Mouse (Mus musculus) lung, embryonic 16.5 days (tissue): ENCODE data around the gene Helz. TPM values are rescaled to one million over a fixed set of nuclear protein-coding genes. Genes with fewer than 3 reads are reported as not detected.
"Not testable (repeated sequence)": the region's sequence is repeated elsewhere in the genome, so short reads cannot be mapped to it uniquely, and the experiment has no call there.

Source experiments
- ATAC-seq: fragments of 200-750 bp; cut with Nextera tagmentation; 2 replicates; pipeline ENCODE4 v1.8.0; 2017; ENCODE audit warnings: low read depth, mild to moderate bottlenecking, moderate library complexity
- H3K27ac ChIP-seq: fragments of 300-500 bp; sonication (generic); 2 replicates; pipeline ENCODE4 v1.5.1; 2014; ENCODE audit warnings: mild to moderate bottlenecking, control low read depth, low read length
- H3K27me3 ChIP-seq: fragments of 300-500 bp; sonication (generic); 2 replicates; pipeline ENCODE4 v1.6.1; 2014; ENCODE audit warnings: low read depth, low read length, mixed read lengths; ENCODE audit not compliant: control insufficient read depth, insufficient read depth
- H3K36me3 ChIP-seq: fragments of 300-500 bp; sonication (generic); 2 replicates; pipeline ENCODE4 v1.6.1; 2014; ENCODE audit warnings: low read length; ENCODE audit not compliant: control insufficient read depth, insufficient read depth
- H3K4me1 ChIP-seq: fragments of 300-500 bp; sonication (generic); replicated peaks from 2 replicates; pipeline ENCODE4 v1.6.1; 2014; ENCODE audit warnings: low read length, mixed read lengths; ENCODE audit not compliant: control insufficient read depth, insufficient read depth
- H3K4me2 ChIP-seq: fragments of 300-500 bp; sonication (generic); 2 replicates; pipeline ENCODE4 v1.6.1; 2014; ENCODE audit warnings: low read depth, low read length, control low read depth
- H3K4me3 ChIP-seq: fragments of 300-500 bp; sonication (generic); 2 replicates; pipeline ENCODE4 v1.5.1; 2014; ENCODE audit warnings: mild to moderate bottlenecking, low read length, control low read depth
- H3K9ac ChIP-seq: fragments of 300-500 bp; sonication (generic); 2 replicates; pipeline ENCODE4 v1.6.1; 2014; ENCODE audit warnings: low read length, control low read depth
- H3K9me3 ChIP-seq: fragments of 300-500 bp; sonication (generic); 2 replicates; pipeline ENCODE4 v1.6.1; 2016; ENCODE audit warnings: low read length; ENCODE audit not compliant: control insufficient read depth
- WGBS: fragments of 180-500 bp; shearing (Covaris S2); extraction: QIAGEN DNeasy Blood & Tissue Kit; methylation state at CpG from one replicate; pipeline ENCODE4 v1.1.7; 2014; 5-methylcytosine and 5-hydroxymethylcytosine counted together
- polyA plus RNA-seq: library from polyadenylated mRNA; unstranded; fragments of >200 nt; fragmentation: Nextera tagmentation; extraction: Ambion mirVana; gene quantifications from 2 replicates; pipeline ENCODE4 v1.2.1, GENCODE M21; 2015

Helz gene
- 21.3 and 21.4 TPM in 2 replicates for polyA plus RNA-seq

GRCm38 (mm10) chr11:107547351-107548203, at the start of gene Helz:
Helz (plus strand) TSS chr11:107547930.
- Histone ChIP-seq H3K27ac (peak within 1 kb of the TSS; percentile 80), H3K9ac (peak within 1 kb of the TSS; percentile 97), H3K4me2 (peak within 1 kb of the TSS; percentile 100), H3K4me3 (peak within 1 kb of the TSS; percentile 98), H3K36me3 (peaks cover 5% of the 10 kb centered on the region), H3K27me3 (no peaks in the 10 kb centered on the region), H3K4me1 (peaks cover 7% of the 10 kb centered on the region), H3K9me3 (no peaks in the 10 kb centered on the region)
- peak; percentile 89 for ATAC-seq
- under 1% methylated on average over 57 of the region's 70 CpGs for WGBS

GRCm38 (mm10) chr11:107502801-107503200, 44.9 kb upstream of the Helz start:
- WGBS: 79% methylated on average over 8 of the region's 8 CpGs
- Histone ChIP-seq H3K9me3 (no peaks in the 10 kb centered on the region), H3K4me2 (no peak overlapping the region), H3K36me3 (peaks cover 6% of the 10 kb centered on the region), H3K9ac (no peak overlapping the region), H3K4me1 (no peaks in the 10 kb centered on the region), H3K27ac (no peak overlapping the region), H3K27me3 (no peaks in the 10 kb centered on the region), H3K4me3 (no peak overlapping the region)
- ATAC-seq: no peak

DNA sequence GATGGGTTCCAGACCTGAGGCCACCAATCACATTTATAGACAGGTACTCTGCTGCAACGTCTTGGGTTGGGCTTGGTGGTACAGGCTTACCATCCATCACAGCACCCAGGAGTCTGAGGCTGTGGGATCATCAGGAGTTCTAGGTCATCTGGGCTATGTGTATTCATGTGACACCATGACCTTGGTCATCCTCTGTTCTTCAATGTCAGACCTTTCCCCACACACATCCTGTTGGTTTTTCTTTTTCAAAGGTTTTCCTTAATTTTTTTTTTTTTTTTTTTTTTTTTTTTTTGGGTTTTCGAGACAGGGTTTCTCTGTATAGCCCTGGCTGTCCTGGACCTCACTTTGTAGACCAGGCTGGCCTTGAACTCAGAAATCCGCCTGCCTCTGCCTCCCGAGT, 43.4 kb upstream of the Helz start:
- not testable (repeated sequence) for ATAC-seq, H3K9ac ChIP-seq, H3K36me3 ChIP-seq, H3K4me2 ChIP-seq, H3K27ac ChIP-seq, H3K9me3 ChIP-seq, H3K4me1 ChIP-seq, H3K27me3 ChIP-seq, H3K4me3 ChIP-seq
- 88% methylated on average over 3 of the region's 4 CpGs for WGBS

GRCm38 (mm10) chr11:107506260-107506659, 41.5 kb upstream of the Helz start:
- Histone ChIP-seq H3K27ac (no peak overlapping the region), H3K27me3 (no peaks in the 10 kb centered on the region), H3K4me2 (no peak overlapping the region), H3K9ac (no peak overlapping the region), H3K4me3 (no peak overlapping the region), H3K4me1 (peaks cover 4% of the 10 kb centered on the region; the same call in 1 of the 2 replicates), H3K9me3 (no peaks in the 10 kb centered on the region), H3K36me3 (no peaks in the 10 kb centered on the region)
- ATAC-seq: no peak
- 60% methylated on average over 1 of the region's 1 CpGs for WGBS

GRCm38 (mm10) chr11:107509631-107510338, 37.9 kb upstream of the Helz start:
- Histone ChIP-seq H3K4me1 (peaks cover 8% of the 10 kb centered on the region), H3K9ac (no peak overlapping the region), H3K4me3 (no peak overlapping the region), H3K4me2 (no peak overlapping the region; the same call in 1 of the 2 replicates), H3K9me3 (no peaks in the 10 kb centered on the region), H3K27me3 (no peaks in the 10 kb centered on the region), H3K36me3 (no peaks in the 10 kb centered on the region), H3K27ac (no peak overlapping the region)
- peak; percentile 29 for ATAC-seq
- WGBS: 23% methylated on average over 11 of the region's 11 CpGs

GRCm38 (mm10) chr11:107510362-107511269, 37.1 kb upstream of the Helz start:
- Histone ChIP-seq H3K4me1 (peaks cover 8% of the 10 kb centered on the region), H3K4me3 (peak overlapping the region; percentile 13), H3K27ac (no peak overlapping the region), H3K36me3 (no peaks in the 10 kb centered on the region), H3K9me3 (no peaks in the 10 kb centered on the region), H3K27me3 (no peaks in the 10 kb centered on the region), H3K9ac (peak overlapping the region; percentile 42; the same call in 1 of the 2 replicates), H3K4me2 (peak overlapping the region; percentile 54)
- ATAC-seq: peak; percentile 49; the same call in 1 of the 2 replicates
- 4% methylated on average over 18 of the region's 18 CpGs for WGBS

DNA sequence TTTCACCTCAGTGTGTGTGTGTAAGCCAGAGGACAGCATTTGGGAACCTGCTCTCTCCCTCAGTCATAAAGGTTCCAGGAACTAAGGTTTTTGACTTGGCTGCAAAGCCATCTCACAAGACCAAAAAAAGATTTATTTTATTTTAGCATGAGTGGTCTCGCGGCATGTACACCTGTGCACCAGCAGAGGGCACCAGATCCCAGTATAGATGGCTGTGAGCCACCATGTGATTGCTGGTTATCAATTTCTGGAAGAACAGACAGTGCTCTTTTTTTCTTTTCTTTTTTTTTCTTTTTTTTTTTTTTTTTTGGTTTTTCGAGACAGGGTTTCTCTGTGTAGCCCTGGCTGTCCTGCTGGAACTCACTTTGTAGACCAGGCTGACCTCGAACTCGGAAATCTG, 35.8 kb upstream of the Helz start:
- H3K4me3 ChIP-seq, H3K27me3 ChIP-seq: not testable (repeated sequence)

GRCm38 (mm10) chr11:107513047-107513446, 34.7 kb upstream of the Helz start:
- no peaks in the 10 kb centered on the region for H3K36me3 ChIP-seq
- no peak overlapping the region for H3K27ac ChIP-seq
- no peaks in the 10 kb centered on the region for H3K9me3 ChIP-seq
- no peak overlapping the region for H3K9ac ChIP-seq
- peaks cover 8% of the 10 kb centered on the region for H3K4me1 ChIP-seq
- H3K27me3 ChIP-seq: no peaks in the 10 kb centered on the region
- WGBS: 50% methylated on average over 10 of the region's 10 CpGs
- no peak overlapping the region for H3K4me2 ChIP-seq
- peak; percentile 13; the same call in 1 of the 2 replicates for ATAC-seq
- H3K4me3 ChIP-seq: no peak overlapping the region

More for the DNA sequence above, 35.8 kb upstream of the Helz start:
- not testable (repeated sequence) for H3K36me3 ChIP-seq, H3K9me3 ChIP-seq, H3K4me2 ChIP-seq, H3K9ac ChIP-seq, H3K4me1 ChIP-seq, ATAC-seq, H3K27ac ChIP-seq
- 42% methylated on average over 5 of the region's 5 CpGs for WGBS
